Mouse (Mus musculus) cortical plate, adult 2 months (tissue): ENCODE data around the gene Aff3.

Source experiments
- CTCF ChIP-seq: fragments of 200-500 bp; IDR thresholded peaks from 2 replicates; pipeline ENCODE4 v1.5.1; 2011; ENCODE audit warnings: mild to moderate bottlenecking, control low read depth, low read length; ENCODE audit not compliant: insufficient read depth; ENCODE audit errors: extremely low read depth
- POLR2A ChIP-seq: fragments of 200-500 bp; IDR thresholded peaks from 2 replicates; pipeline ENCODE4 v1.6.1; 2011; ENCODE audit warnings: mild to moderate bottlenecking, low read length, control low read depth; ENCODE audit not compliant: insufficient read depth; ENCODE audit errors: extremely low read depth

GRCm38 (mm10) chr1:38132942-38133341 lies 531.8 kb downstream of the Aff3 start:
- TF ChIP-seq CTCF = no peak
- no peak for TF ChIP-seq POLR2A
